Mouse (Mus musculus) kidney, adult 8-10 months (tissue): Measurements from ENCODE around the gene Auts2.

Source experiments
- DNase-seq, 2 experiments: peaks; one replicate each; pipeline ENCODE4 v3.0.0; 2022

Gene Auts2

DNA sequence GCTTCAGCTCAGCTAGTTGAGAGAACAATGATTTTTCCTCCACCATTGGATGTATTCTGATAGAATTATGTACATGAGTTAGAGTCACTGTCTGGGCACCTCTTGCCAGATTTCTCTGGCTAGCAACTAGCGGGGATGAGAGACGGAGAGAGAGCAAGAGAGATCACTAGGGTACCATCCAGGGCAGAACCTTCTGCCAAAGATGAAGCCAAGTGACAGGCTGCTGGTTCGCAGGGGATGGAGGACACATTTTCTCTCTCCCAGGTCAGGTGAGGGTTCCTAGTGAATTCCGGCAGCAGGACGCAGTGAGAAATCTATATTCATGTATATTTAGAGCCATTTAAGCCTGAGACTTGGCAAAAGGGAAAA is 956.8 kb downstream of the Auts2 start:
- DNase-seq, result no peak

DNA sequence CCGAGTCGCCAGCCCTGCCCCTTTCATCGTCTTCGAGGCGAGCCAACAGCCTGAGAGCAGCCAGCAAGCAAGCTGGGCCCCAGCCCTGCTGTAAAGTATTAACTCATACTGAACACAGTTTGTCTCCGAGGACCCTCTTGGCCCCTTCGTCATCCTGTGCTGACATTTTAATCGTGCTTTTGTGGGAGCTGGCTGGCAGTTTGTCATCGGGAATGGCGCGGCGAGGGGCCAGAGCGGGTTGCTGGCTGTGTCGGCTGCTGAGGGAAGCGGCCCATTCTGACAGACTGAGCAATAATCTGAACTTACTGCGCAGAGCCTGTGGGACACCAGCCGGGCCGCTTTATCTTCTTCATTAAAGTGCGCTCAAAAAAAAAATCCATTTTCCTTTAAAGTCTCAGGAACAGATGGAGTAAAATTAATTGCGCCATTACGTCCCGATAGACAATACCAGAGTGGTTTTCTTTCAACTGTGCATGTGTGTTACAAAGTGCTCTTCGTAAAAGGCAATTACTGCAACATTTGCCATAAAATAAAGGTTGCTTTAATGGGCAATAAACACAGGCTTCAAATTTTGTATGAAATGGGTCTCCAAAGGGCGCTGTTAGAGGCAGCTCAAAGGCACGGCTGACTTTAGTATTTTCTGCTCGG is 957.3 kb downstream of the Auts2 start:
- DNase-seq, result no peak

DNA sequence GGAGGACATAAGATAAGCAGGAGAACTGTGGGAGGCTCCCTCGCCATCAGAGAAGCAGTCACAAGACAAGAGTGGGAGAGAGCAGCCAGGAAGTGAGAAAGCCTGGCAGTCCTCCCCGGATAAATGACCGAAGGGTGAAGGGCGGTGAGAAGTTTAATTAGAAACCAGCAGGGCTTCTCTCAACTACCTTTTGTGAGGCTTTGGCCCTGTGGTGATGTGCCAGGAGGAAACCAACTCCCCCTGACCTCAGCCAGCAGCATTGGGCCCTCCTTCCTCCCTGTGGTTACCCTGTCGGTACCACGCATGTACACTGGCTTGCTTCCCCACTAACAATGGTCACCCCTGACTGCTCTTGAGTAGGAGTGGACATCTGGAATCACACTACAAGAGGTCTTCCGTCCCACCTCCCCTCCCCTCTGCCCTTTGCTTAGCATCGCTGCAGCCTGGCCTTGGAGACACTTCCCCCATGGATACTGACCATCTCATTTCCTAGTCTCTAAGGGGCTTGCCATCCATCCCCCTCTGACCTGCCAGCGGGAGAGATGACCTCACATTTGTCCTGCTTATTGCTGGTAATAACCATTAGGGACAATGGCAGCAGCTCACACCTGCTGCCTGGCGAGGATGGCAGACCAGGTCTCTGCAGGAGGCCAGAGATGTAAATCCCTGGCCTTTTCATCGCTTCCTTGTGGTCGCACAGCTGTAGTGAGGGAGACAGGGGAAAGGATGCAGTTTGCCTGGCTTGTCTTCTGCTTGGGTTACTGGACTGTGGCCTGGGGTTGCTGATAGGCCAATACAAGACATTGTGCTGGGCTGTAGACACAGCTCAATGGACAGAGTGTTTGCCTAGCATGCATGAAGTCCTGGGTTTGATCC is 958.6 kb downstream of the Auts2 start:
- DNase-seq, result peak; percentile 71 to 78

DNA sequence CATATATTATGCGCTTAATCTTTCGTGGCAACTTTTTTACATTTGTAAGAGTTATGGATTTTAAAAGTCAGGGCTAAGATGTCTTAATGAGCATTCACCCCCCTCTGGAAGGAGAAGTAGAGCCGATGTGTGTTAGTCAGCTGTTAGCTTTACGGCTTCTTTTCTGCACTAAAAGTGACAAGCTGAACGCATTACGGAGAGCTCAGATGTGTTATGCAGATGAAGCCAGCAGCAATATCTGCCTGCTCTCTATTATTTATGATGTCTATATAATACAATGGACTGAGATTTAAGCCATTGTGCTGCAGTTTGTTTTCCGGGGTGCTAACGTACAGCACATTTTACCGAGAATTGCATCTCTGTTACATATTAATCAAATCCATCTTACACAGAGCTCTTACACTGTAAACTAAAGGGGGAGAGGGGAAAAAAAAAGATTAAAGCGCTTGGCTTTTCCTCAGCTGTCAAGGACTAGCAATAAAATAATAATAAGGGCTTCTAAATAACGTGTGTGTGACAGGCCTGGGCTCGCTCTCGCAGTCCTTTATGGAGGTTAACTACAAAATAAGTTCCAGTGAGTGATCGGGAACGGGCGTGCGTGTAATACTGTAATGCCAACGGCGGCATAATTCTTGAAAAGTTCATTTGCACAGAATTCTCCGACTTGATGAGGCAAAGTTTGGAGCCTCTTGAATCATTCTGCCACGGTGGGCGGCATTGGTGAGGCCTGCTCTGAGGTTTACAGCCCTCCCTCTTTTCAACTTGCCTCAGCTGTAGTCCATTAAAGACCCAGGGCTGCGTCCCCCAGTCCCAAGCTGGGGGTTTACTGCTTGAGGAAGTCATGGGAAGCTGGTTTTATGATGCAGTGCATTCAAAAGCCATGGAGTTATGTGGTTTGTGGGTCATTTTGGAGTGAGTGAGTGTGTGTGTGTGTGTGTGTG is 961.8 kb downstream of the Auts2 start:
- no peak for DNase-seq

DNA sequence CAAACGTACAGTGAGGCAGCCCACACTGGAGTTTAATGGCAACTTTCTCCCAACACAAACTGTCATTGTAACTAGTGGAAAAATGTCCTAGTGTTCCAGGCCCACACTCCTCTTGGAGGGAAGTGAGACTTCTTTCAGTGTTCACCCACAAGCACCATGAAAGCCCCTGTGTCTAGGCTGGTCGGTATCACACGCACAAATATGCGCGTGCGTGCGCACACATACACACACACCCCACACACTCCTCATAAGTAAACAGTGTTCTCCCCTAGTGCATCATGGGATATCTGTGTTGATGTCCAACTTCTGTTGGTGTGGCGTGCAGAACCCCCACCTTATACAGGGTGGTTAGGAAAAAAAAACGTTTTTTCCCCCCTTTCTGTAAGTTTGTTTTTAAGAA is 964.4 kb downstream of the Auts2 start:
- no peak for DNase-seq

DNA sequence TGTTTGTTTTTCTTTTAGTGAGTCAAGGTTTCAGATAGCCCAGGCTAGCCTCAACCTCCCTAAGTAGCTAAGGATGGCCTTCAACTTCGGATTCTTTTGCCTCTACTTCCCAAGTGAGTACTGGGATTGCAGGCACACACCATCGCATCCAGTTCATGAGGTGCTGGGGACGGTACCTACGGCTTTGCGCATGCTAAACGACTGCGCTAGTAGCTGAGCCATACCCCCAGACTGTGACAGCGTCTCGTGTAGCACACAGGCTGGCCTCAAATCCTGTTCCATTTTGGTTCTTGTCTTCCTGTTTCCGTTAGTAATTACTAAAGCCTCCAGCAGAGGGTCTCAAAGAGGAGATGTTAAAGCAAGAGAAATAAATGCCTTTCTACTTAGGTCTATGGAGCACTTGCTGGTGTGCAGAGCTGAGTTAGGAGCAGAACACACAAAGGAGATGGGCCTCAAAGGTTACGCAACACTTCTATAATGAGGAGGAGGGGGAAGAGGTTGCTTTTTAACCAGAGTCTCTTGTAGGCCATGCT is 967.3 kb downstream of the Auts2 start:
- DNase-seq, result no peak

DNA sequence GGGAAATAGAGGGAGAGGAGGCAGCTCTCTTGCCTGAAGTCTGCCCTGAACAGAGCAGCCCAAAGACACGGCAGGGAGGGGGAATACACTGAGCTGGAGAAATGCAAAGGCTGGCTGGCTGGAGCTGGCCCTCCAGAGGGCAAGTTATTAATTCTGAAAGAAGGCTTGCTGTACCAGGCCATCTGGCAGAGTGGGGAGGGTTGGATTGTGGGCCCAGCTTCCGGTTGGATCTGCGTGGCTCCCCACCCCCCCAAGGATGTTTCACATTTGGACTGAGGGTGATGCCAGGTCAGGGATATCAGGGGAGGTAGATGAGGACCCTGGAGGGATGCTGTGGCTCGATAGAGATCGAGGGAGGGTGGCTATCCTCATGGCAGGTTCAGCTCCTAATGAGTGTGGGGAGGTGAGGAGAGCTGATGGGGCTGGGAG is 968.0 kb downstream of the Auts2 start:
- no peak for DNase-seq

DNA sequence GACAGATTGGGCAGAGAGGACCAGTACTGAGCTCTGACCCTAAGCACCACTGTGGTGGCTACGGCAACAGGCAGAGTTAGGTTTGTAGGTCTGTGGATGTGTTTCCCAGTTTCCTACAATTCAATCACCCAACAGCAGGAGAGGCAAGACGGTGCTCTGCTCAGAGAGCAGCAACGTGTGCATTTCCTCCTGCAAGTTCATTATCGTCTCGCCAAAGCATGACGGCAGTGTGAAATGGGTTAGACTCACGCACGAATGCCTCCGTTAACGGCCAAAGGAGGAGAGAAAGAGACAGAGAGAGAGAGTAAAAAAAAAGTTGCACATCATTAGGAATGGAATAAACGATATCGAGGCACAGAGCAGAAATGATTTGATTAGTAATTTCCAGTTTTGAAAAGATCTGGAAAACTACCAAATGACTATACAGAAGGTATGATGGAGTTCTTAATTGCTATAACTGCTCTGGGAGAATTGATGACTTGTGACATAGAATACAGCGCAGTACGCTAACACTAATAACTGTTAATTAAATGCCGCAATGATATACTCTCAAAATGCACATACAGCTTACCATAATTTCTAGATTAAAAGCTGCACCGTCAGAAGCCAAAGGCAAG is 968.6 kb downstream of the Auts2 start:
- DNase-seq, result no peak

DNA sequence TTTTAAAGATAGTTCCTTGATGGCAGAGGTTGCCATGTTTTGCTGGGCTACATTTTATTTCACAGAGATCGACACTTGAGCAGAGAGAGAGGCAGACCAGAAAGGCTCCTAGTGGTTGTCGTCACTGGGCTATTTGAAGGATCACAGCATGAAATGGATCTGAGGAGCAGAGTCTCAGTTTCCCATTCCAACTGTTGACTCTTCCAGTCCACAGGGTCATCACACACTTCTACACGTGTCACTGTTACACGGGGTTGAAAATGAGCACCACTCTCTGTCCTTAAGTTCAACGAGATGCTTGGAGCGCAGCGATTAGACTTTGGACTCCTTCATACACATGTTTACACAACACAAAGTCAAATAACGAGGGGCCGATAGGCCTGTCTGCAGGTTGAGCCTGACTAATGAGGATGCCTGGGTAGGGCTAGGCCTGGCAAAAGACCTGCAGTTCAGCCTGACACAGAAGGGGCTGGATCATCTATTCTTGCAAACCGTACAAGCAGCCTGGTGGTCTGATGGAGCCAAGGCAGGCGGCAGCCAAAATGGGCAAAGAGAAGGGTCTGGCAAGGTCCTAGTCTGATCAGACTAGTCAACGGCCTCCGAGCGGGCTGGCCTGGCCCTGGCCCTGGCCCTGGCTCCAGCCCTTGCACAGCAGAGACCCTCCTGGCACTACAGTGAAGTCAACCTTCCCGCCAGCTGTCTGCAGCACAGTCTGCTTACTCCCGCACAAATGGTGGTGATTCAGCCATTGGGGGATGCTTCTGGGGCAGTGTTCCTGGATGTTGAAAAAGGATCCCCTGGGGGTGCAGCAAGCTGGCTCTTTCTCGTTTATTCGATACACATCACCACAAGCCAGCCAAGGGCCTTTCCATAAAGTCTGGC is 969.6 kb downstream of the Auts2 start:
- DNase-seq, result no peak

DNA sequence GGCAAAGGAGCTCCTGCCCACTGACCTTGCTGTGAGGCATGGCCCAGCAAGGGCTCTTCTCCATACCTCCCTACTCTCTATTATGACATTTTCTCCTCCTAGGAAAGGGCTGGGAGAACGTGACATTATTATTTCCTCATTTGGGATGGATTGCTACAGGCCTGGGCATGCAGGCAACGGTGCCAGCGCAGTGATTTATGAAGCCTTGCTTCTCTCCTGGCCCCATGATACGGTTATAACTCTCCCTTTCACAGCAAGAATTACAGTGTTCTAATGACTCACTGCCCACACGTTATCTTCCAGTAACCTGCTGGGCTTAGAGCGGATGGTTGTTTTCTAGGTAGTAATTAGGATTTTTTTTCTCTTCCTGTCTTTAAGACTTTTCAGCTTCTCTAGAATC is 977.1 kb downstream of the Auts2 start:
- DNase-seq, result no peak

DNA sequence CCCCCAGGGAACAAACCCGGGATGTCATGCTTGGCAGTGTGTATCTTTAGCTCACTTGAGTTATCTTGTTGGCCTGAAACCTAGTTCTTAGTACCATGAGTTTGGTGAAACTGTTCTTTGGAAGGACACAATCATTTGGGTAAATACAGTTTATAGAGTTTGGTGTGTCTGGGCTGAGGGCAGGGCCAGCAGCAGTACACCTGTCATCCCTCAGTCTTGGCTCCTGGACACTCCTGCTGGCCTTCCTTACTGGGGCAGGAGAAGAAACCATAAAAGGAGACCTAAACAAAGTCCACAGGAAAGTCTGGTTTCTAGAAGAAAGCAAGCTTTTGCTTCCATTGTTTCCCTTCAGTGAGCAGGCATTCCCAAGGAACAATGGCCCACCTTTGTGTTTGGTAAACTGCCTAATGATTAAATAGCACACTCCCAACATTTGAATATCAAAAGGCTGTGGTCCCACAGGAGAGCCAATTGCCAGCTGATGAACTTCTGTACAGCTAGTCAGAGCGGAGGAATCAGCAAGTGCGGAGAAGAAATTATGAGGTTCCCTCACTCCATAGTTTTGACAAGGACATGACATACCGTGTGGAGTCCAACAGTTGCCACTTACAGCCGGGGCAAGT is 979.4 kb downstream of the Auts2 start:
- no peak for DNase-seq

DNA sequence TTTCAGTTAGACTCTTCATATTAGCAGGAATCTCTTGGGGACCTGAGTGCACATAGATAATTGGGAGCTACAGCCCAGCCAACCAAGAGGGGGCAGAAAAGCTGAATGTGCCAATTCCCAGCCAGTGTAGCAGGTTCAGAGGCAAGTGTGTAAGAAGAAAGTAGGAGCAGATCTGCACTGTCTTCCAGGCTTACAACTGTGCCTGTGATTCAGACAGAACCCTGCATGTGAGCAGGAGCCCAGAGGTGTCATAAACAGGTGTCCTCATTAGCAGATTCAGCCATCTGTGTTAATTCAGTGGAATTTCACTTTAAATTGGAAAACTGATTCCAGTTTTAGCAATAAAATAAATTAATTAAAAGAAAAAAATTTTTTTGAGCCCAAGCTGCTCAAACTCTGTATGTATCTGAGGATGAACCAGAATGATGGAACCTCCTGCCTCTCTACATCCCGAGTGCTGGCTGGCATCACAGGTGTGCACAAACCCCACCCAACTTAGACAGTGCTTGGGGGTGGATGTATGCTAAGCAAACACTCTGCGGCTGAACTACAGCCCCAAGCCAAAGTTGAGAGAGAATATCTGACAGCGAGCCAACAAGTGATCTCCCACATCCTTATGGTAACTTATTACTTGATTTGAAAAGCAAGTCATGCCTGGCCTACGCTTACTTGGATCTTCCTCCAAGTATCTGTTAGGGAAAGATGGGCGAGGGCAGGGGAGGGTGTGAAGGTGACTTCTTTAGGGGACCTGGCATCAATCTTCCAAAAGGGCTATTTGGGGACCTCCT is 982.2 kb downstream of the Auts2 start:
- peak; percentile 17 to 24 for DNase-seq

DNA sequence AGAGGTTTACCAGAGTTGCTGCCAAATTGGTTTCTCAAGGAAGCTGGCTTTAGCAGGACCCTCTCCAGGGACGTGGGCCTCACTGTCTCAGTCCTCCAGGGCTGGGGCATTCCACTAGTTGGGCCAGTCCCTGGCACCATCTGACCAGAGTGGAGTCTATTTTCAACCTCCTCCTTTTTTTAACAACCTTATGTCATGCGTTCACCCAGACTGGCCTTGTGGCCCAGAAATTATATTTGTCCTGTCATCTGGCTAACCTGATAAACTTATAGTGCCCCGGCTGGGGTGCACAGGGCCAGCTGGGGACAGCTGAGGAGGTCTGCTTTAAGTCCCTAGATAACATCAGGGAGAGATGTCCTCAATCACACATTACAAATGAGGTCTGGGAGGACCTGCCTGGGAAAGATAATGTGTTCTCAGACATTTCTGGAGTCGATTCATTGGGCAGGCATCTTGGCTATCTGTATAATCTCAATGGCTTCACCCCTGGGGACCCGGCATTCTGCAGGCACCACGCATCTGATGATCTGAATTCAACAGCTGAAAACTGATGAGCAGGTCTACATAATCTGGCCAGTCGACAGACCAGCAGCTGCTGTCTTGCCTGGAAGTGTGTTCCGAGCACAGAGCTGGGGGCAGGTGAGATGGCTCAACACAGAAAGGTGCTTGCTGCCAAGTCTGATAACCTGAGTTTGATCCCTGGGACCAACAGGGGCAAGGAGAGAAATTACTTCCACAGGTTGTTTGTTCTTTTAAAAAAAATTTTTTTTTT is 984.6 kb downstream of the Auts2 start:
- no peak for DNase-seq

DNA sequence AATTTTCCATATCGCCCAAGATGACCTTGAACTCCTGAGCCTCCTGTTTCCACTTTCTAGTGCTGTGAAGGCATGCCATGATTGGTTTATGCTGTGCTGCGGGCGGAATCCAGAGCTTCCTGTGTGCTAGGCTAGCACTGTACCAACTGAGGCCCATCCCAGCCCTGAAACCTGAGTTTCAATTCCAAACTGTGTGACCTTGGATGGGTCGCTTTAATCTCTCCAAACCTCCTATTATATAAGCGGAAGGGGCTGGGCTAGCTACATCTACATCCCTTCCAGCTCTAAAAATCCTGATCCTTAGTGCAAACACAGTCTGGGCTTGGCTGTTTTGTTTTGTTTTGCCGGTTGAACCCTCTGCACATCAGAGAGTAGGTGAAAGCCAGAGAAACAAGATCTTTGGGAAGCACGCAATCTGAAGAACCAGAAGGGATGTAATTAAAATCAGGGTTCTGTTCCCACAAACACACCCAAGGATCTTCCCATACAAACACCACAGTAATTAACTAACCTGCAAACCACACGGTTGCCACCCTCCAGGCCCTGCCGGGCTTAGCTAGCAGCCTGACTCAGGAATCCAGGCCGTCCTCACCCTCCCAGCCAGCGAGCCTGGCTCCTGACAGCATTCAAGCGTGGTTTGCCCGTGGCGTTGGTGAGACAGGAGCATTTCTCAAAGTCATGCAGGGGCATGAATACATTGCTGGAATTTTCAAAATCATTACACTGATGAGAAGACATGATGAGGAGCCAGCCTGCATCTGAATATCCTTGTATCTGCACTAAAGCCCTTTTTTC is 985.4 kb downstream of the Auts2 start:
- DNase-seq, result no peak

DNA sequence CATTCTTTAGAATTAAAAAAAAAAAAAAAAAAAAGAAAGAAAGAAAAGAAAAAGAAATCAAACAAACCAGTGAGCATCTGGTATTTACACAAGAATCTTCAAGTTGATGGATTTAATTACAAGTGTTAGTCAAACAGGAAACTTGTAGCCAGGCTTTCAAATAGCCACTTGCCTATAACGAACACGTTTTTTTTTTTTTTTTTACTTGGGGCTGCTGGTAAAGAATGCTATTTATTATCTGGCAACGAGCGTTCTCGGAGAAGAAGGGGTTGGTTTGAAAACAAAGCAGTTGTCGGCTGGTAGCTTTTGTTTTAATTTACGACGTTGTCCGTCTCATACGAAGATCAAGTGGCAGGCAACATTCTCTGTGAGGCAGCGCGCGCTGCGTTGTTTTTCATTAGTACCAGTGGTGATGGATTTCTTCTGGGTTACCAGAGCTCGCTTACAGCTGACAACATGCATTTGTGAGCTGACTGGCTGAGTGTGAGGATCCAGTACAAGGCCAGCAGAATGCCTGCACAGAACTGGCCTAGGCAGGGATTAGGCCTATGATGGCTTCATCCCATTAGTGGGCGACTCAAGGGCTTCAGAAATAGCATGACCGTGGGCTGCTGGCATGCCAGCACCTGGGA is 994.1 kb downstream of the Auts2 start:
- no peak for DNase-seq

DNA sequence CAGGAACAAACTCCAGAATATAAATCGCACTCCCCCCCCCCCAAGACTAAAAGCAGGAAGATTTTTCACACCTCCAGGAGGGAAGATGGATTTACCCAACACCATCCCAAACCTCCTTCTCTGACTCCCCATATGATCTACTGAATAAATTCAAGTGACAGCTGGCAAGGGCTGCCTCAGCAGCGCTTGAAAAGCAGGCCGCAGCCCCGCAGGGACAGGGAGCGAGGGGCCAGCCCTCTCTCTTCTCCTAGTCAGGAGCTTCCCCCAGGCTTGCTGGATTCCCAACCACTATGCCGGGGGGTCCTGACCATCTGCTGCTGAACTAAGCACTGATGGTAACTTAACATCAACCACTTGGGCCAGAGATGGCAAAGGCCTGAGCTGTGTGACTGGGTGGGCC is 995.2 kb downstream of the Auts2 start:
- no peak for DNase-seq

DNA sequence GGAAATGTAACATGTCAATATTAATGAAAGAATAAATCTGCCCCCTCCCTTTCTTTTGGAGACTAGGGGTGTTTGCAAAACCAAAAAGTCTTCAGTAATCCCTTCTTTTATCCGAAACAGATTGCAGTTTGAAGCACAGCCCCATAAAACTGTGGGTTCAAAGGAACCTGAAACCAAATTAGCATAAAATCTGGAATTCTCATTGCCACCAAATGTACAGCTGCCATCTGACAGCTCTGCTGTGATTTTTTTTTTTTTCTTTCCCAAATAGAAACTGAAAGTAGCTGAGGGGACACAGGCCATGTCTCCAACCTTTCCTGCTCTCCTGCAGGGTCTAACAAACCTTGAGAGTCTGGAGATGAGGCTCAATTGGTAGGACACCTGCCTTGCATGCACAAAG is 996.7 kb downstream of the Auts2 start:
- DNase-seq, result no peak

DNA sequence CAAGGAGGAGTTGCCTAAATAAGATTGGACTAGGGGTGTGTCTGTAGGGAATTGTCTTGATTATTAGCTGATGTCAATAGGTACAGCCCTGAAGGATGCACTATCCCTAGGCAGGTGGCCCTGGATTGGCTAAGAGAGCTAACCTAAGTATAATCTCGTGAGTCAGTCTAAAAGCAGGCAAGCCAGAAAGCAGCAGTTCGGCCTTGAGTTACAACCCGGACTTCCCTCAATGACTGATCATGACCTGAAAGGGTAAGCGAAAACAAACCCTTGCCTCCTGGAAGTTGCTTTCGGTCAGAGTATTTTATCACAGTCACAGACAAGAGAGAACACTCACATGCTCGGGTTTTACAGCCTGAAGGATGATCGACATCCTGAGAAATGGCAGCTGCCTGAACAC is 998.8 kb downstream of the Auts2 start:
- no peak for DNase-seq
